9 mouse cellular contexts compared by ENCODE assay signal in the genomic region with DNA sequence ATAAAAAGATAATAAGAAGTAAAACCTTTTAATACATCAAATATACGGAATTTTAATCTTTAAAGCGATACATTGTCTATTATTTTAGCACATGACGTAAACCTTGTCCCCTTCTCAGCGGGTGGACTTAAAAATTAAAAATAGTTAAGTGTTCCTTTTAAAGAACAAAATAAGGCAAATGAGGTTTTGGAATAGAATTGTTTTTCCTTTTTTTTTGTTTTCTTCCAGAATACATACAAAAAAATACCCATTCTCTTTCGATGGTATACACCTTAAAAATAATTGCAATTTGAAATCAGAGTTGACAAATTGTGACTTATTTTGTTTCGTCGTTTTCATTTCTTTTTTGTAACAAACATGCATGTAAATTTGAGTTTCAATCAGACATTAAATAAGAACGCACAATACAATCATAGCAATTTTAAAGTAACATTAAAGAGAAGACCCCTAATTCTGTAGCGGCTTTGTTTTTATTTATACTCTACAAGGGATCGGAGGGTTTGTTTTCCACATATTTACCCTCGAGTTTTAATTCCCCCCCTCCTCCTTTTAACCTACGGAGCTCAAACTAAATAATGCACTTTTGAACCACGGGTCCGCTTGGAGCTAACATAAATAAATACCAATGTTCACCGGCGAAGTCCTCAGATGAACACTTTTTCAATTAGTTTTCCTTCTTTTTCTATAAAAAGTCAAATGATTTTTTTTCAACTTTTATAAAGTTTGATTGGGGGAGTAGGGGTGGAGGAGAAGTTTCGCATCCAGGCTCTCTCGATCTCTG. TPM values are rescaled to one million over a fixed set of nuclear protein-coding genes. Genes with fewer than 3 reads are reported as not detected.
DNase-seq lines count a peak whose midpoint lies in the region; ATAC-seq and TF ChIP-seq lines count a peak whose summit lies in the region.
"Had no signal": no experiment of that assay in that cellular context is flagged by ENCODE, and none has a peak within 500 bp of the region (broad histone marks: within the 10 kb centered on the region; RNA-seq: fewer than 3 reads in every experiment).

No protein-coding gene starts in this region.

- H3K9ac ChIP-seq in heart, embryonic 11.5 days (ENCODE audit: low read depth, low read length), result peak overlapping the region; percentile 72
- peak overlapping the region; percentile 97 for H3K9ac ChIP-seq in hindbrain, embryonic 12.5 days
- peak overlapping the region; percentile 98 for H3K9ac ChIP-seq in midbrain, embryonic 11.5 days (ENCODE audit: low read length)

- TF ChIP-seq POLR2A in bone marrow macrophage, adult 2 months (IDR thresholded peaks at IDR 0.05; ENCODE audit: borderline replicate concordance, low read depth, low read length), result no peak

- no peak for TF ChIP-seq CTCF in bone marrow macrophage, adult 2 months (IDR thresholded peaks at IDR 0.05; ENCODE audit: low read depth, low read length)

- peaks cover 24% of the 10 kb centered on the region for H3K4me1 ChIP-seq in heart, embryonic 11.5 days (ENCODE audit: control insufficient read depth, insufficient read depth, low read length)
- H3K4me1 ChIP-seq in bone marrow macrophage, adult 2 months (ENCODE audit: control insufficient read depth, insufficient read depth, low read length), result peaks cover 11% of the 10 kb centered on the region
- peaks cover 40% of the 10 kb centered on the region for H3K4me1 ChIP-seq in hindbrain, embryonic 12.5 days
- peaks cover 17% of the 10 kb centered on the region for H3K4me1 ChIP-seq in midbrain, embryonic 11.5 days (ENCODE audit: control insufficient read depth, insufficient read depth, low read length)

- H3K4me3 ChIP-seq in heart, embryonic 11.5 days (ENCODE audit: low read depth, low read length), result peak overlapping the region; percentile 56
- peak overlapping the region; percentile 60; the same call in 1 of the 2 replicates for H3K4me3 ChIP-seq in bone marrow macrophage, adult 2 months (ENCODE audit: insufficient read depth, low read length)
- H3K4me3 ChIP-seq in hindbrain, embryonic 12.5 days, result peak overlapping the region; percentile 83
- H3K4me3 ChIP-seq in midbrain, embryonic 11.5 days (ENCODE audit: low read depth, low read length), result peak overlapping the region; percentile 90

- ATAC-seq in heart, embryonic 11.5 days (replicated peaks; ENCODE audit: insufficient number of reproducible peaks, low FRiP score, low TSS enrichment), result no peak
- no peak for ATAC-seq in hindbrain, embryonic 12.5 days (ENCODE audit: low FRiP score)
- ATAC-seq in midbrain, embryonic 11.5 days (ENCODE audit: low FRiP score), result no peak
- ATAC-seq in megakaryocyte, adult 5-6 weeks (ENCODE audit: poor library complexity, severe bottlenecking), result no peak

- no peaks in the 10 kb centered on the region for H3K9me3 ChIP-seq in heart, embryonic 11.5 days (replicated peaks; ENCODE audit: control insufficient read depth, low read length)
- H3K9me3 ChIP-seq in hindbrain, embryonic 12.5 days (replicated peaks), result no peaks in the 10 kb centered on the region
- H3K9me3 ChIP-seq in midbrain, embryonic 11.5 days (ENCODE audit: control insufficient read depth, low read length), result no peaks in the 10 kb centered on the region

- DNase-seq in heart, adult 8-10 months (ENCODE audit: low spot score), result no peak
- peak; percentile 94 for DNase-seq in midbrain, embryonic 11.5 days (ENCODE audit: low spot score, missing footprints)
- no peak for DNase-seq in frontal cortex, postnatal 10 days (ENCODE audit: low spot score in 2 of 2)
- DNase-seq in adrenal gland, postnatal 10 days, result no peak
- DNase-seq: thymus, adult 2 months had no signal

- peaks cover 32% of the 10 kb centered on the region for H3K27me3 ChIP-seq in heart, embryonic 11.5 days (ENCODE audit: control insufficient read depth, insufficient read depth, low read length)
- H3K27me3 ChIP-seq in hindbrain, embryonic 12.5 days, result peaks cover 30% of the 10 kb centered on the region; the same call in 1 of the 2 replicates
- peaks cover 3% of the 10 kb centered on the region for H3K27me3 ChIP-seq in midbrain, embryonic 11.5 days (ENCODE audit: control insufficient read depth, insufficient read depth, low read length)

- peak overlapping the region; percentile 89 for H3K4me2 ChIP-seq in heart, embryonic 11.5 days
- peak overlapping the region; percentile 76 for H3K4me2 ChIP-seq in hindbrain, embryonic 12.5 days (replicated peaks)
- peak overlapping the region; percentile 89 for H3K4me2 ChIP-seq in midbrain, embryonic 11.5 days

- no peak overlapping the region for H3K27ac ChIP-seq in heart, embryonic 11.5 days (ENCODE audit: low read depth, low read length)
- no peak overlapping the region for H3K27ac ChIP-seq in bone marrow macrophage, adult 2 months (ENCODE audit: insufficient read depth, low read depth, low read length)
- peak overlapping the region; percentile 99 for H3K27ac ChIP-seq in hindbrain, embryonic 12.5 days
- peak overlapping the region; percentile 27; the same call in 1 of the 2 replicates for H3K27ac ChIP-seq in midbrain, embryonic 11.5 days (ENCODE audit: low read depth, low read length)

- 9% methylated on average over 18 of the region's 18 CpGs for WGBS in heart, embryonic 11.5 days (ENCODE audit: insufficient replicate concordance)
- 1% methylated on average over 18 of the region's 18 CpGs for WGBS in hindbrain, embryonic 12.5 days
- 2% methylated on average over 18 of the region's 18 CpGs for WGBS in midbrain, embryonic 11.5 days

- no peaks in the 10 kb centered on the region; the same call in 1 of the 2 replicates for H3K36me3 ChIP-seq in heart, embryonic 11.5 days (ENCODE audit: control insufficient read depth, insufficient read depth, low read length)
- peaks cover 12% of the 10 kb centered on the region for H3K36me3 ChIP-seq in hindbrain, embryonic 12.5 days
- peaks cover 9% of the 10 kb centered on the region; the same call in 1 of the 2 replicates for H3K36me3 ChIP-seq in midbrain, embryonic 11.5 days (ENCODE audit: control insufficient read depth, insufficient read depth, low read length)

RNA-seq across cellular contexts. Expression of a gene that starts 5.3 kb away (rescaled TPM):
- polyA plus RNA-seq in heart, embryonic 11.5 days (2014; fragmentation: Nextera tagmentation; extraction: Ambion mirVana), result 2.3 and 3.3 TPM in 2 replicates
- 1 to 10 TPM; 1.9 to 2.2 (median 2.2) TPM for total RNA-seq in heart, adult 8-10 months (2022)
- polyA plus RNA-seq in bone marrow macrophage, adult 2 months (2012; ENCODE audit: insufficient read depth, insufficient read length, missing spikeins), result 0.76 and 1.0 TPM in 2 replicates
- polyA plus RNA-seq in hindbrain, embryonic 12.5 days (2016; fragmentation: Nextera tagmentation; extraction: Ambion mirVana), result 39.0 and 45.6 TPM in 2 replicates
- polyA plus RNA-seq in midbrain, embryonic 11.5 days (2014; fragmentation: Nextera tagmentation; extraction: Ambion mirVana), result 6.2 and 7.5 TPM in 2 replicates
- total RNA-seq in adrenal gland, postnatal 10 days (2021), result 10 to 100 TPM; 17.9 to 25.1 TPM
- 0.39 and 0.65 TPM in 2 replicates for total RNA-seq in megakaryocyte, adult 5-6 weeks (2015)
- total RNA-seq in megakaryocyte, adult 5-6 weeks (2017), result 0.51 TPM in 1 of 2 replicates, not detected in the other

RNA-seq across cellular contexts. Expression of a gene that starts 35.4 kb away (rescaled TPM):
- polyA plus RNA-seq in heart, embryonic 11.5 days (2014; fragmentation: Nextera tagmentation; extraction: Ambion mirVana), result 0.23 and 0.70 TPM in 2 replicates
- 1 to 10 TPM; 1.8 to 3.0 (median 2.4) TPM for total RNA-seq in heart, adult 8-10 months (2022)
- 18.3 and 20.1 TPM in 2 replicates for polyA plus RNA-seq in bone marrow macrophage, adult 2 months (2012; ENCODE audit: insufficient read depth, insufficient read length, missing spikeins)
- 0.53 and 0.83 TPM in 2 replicates for polyA plus RNA-seq in hindbrain, embryonic 12.5 days (2016; fragmentation: Nextera tagmentation; extraction: Ambion mirVana)
- 0.23 and 0.34 TPM in 2 replicates for polyA plus RNA-seq in midbrain, embryonic 11.5 days (2014; fragmentation: Nextera tagmentation; extraction: Ambion mirVana)
- 1 to 10 TPM; 3.6 to 4.9 TPM for total RNA-seq in adrenal gland, postnatal 10 days (2021)
- 10.9 and 11.2 TPM in 2 replicates for total RNA-seq in megakaryocyte, adult 5-6 weeks (2015)
- 12.6 and 15.6 TPM in 2 replicates for total RNA-seq in megakaryocyte, adult 5-6 weeks (2017)

Comparison
In these comparisons a context has a peak if more than half of its experiments do, and no peak if none do; other contexts are left out.
1. H3K27ac ChIP-seq: peak in hindbrain, embryonic 12.5 days (single experiment) and midbrain, embryonic 11.5 days (single experiment); none in heart, embryonic 11.5 days (single experiment) and bone marrow macrophage, adult 2 months (single experiment).
2. RNA of a gene that starts 35.4 kb away (polyA plus RNA-seq): 18.3 to 20.1 TPM in bone marrow macrophage, adult 2 months; 0.23 to 0.70 TPM in heart, embryonic 11.5 days, 0.53 to 0.83 TPM in hindbrain, embryonic 12.5 days and 0.23 to 0.34 TPM in midbrain, embryonic 11.5 days; every median in the first group is over 10 times any median in the second.
3. Peak in every context shown above with its lines, with median percentiles within 50 percentile points of each other: H3K4me2 ChIP-seq, H3K4me3 ChIP-seq and H3K9ac ChIP-seq.